Mouse (Mus musculus): ENCODE data around the gene Bcl2l14. TPM values are rescaled to one million over a fixed set of nuclear protein-coding genes. Genes with fewer than 3 reads are reported as not detected.
A peak's percentile ranks its signal among the peaks of the same experiment; 100 is the strongest.

Gene Bcl2l14
- polyA plus RNA-seq, 2 experiments = 0.26 to 0.99 TPM

- Histone ChIP-seq H3K9ac (ENCODE audit: low read depth, low read length, severe bottlenecking) (no peak overlapping the region), H3K4me2 (replicated peaks; ENCODE audit: low read depth, low read length, severe bottlenecking) (no peak overlapping the region), H3K36me3 (ENCODE audit: control insufficient read depth, insufficient read depth, low read length) (no peaks in the 10 kb centered on the region), H3K4me3 (replicated peaks; ENCODE audit: low read length) (no peak overlapping the region), H3K27me3 (ENCODE audit: control insufficient read depth, insufficient read depth, low read length) (no peaks in the 10 kb centered on the region), H3K9me3 (ENCODE audit: control insufficient read depth, low read length) (no peaks in the 10 kb centered on the region), H3K27ac (replicated peaks; ENCODE audit: low read depth, low read length) (no peak overlapping the region), H3K4me1 (ENCODE audit: control insufficient read depth, insufficient read depth, low read length) (peaks cover 40% of the 10 kb centered on the region)
- TF ChIP-seq POLR2A (IDR thresholded peaks at IDR 0.05; ENCODE audit: borderline replicate concordance, extremely low read depth, insufficient read depth, insufficient read length) = no peak
- DNase-seq (ENCODE audit: low spot score) (no peak), ATAC-seq (ENCODE audit: low FRiP score, low read depth) (no peak)
- WGBS = 61% methylated on average over 9 of the region's 9 CpGs
Measured at GRCm38 (mm10) chr6:134434866-134435390, 38.8 kb downstream of the Bcl2l14 start.

GRCm38 (mm10) chr6:134436955-134437354, 40.8 kb downstream of the Bcl2l14 start:
- H3K4me2 ChIP-seq (replicated peaks; ENCODE audit: low read depth, low read length, severe bottlenecking) = no peak overlapping the region
- 58% methylated on average over 5 of the region's 5 CpGs for WGBS
- no peak overlapping the region for H3K4me3 ChIP-seq (replicated peaks; ENCODE audit: low read length)
- no peaks in the 10 kb centered on the region for H3K9me3 ChIP-seq (ENCODE audit: control insufficient read depth, low read length)
- no peaks in the 10 kb centered on the region for H3K27me3 ChIP-seq (ENCODE audit: control insufficient read depth, insufficient read depth, low read length)
- ATAC-seq (ENCODE audit: low FRiP score, low read depth) (no peak), DNase-seq (ENCODE audit: low spot score) (no peak)
- no peak for TF ChIP-seq POLR2A (IDR thresholded peaks at IDR 0.05; ENCODE audit: borderline replicate concordance, extremely low read depth, insufficient read depth, insufficient read length)
- peaks cover 32% of the 10 kb centered on the region for H3K4me1 ChIP-seq (ENCODE audit: control insufficient read depth, insufficient read depth, low read length)
- H3K27ac ChIP-seq (replicated peaks; ENCODE audit: low read depth, low read length) = no peak overlapping the region
- H3K36me3 ChIP-seq (ENCODE audit: control insufficient read depth, insufficient read depth, low read length) = no peaks in the 10 kb centered on the region
- no peak overlapping the region for H3K9ac ChIP-seq (ENCODE audit: low read depth, low read length, severe bottlenecking)

GRCm38 (mm10) chr6:134439401-134440021, 43.4 kb downstream of the Bcl2l14 start:
- peak overlapping the region; percentile 25 for H3K4me3 ChIP-seq (replicated peaks; ENCODE audit: low read length)
- no peaks in the 10 kb centered on the region for H3K36me3 ChIP-seq (ENCODE audit: control insufficient read depth, insufficient read depth, low read length)
- peaks cover 30% of the 10 kb centered on the region for H3K4me1 ChIP-seq (ENCODE audit: control insufficient read depth, insufficient read depth, low read length)
- ATAC-seq (ENCODE audit: low FRiP score, low read depth) = peak; percentile 85
- peak overlapping the region; percentile 42 for H3K9ac ChIP-seq (ENCODE audit: low read depth, low read length, severe bottlenecking)
- peak; percentile 81 for DNase-seq (ENCODE audit: low spot score)
- peak overlapping the region; percentile 61 for H3K4me2 ChIP-seq (replicated peaks; ENCODE audit: low read depth, low read length, severe bottlenecking)
- no peak for TF ChIP-seq POLR2A (IDR thresholded peaks at IDR 0.05; ENCODE audit: borderline replicate concordance, extremely low read depth, insufficient read depth, insufficient read length)
- WGBS = 9% methylated on average over 23 of the region's 23 CpGs
- no peaks in the 10 kb centered on the region for H3K27me3 ChIP-seq (ENCODE audit: control insufficient read depth, insufficient read depth, low read length)
- H3K9me3 ChIP-seq (ENCODE audit: control insufficient read depth, low read length) = no peaks in the 10 kb centered on the region
- H3K27ac ChIP-seq (replicated peaks; ENCODE audit: low read depth, low read length) = peak overlapping the region; percentile 85

GRCm38 (mm10) chr6:134440023-134440422, 43.9 kb downstream of the Bcl2l14 start:
- Histone ChIP-seq H3K9ac (ENCODE audit: low read depth, low read length, severe bottlenecking) (peak overlapping the region; percentile 42), H3K4me3 (replicated peaks; ENCODE audit: low read length) (peak overlapping the region; percentile 25), H3K9me3 (ENCODE audit: control insufficient read depth, low read length) (no peaks in the 10 kb centered on the region), H3K4me1 (ENCODE audit: control insufficient read depth, insufficient read depth, low read length) (peaks cover 25% of the 10 kb centered on the region), H3K27ac (replicated peaks; ENCODE audit: low read depth, low read length) (peak overlapping the region; percentile 85), H3K4me2 (replicated peaks; ENCODE audit: low read depth, low read length, severe bottlenecking) (peak overlapping the region; percentile 61), H3K27me3 (ENCODE audit: control insufficient read depth, insufficient read depth, low read length) (no peaks in the 10 kb centered on the region), H3K36me3 (ENCODE audit: control insufficient read depth, insufficient read depth, low read length) (peaks cover 2% of the 10 kb centered on the region; the same call in 1 of the 2 replicates)
- 14% methylated on average over 10 of the region's 10 CpGs for WGBS
- no peak for TF ChIP-seq POLR2A (IDR thresholded peaks at IDR 0.05; ENCODE audit: borderline replicate concordance, extremely low read depth, insufficient read depth, insufficient read length)
- ATAC-seq (ENCODE audit: low FRiP score, low read depth) (no peak; the same call in 1 of the 2 replicates), DNase-seq (ENCODE audit: low spot score) (no peak)

- Histone ChIP-seq H3K4me2 (replicated peaks; ENCODE audit: low read depth, low read length, severe bottlenecking) (no peak overlapping the region), H3K9ac (ENCODE audit: low read depth, low read length, severe bottlenecking) (no peak overlapping the region), H3K9me3 (ENCODE audit: control insufficient read depth, low read length) (no peaks in the 10 kb centered on the region), H3K4me3 (replicated peaks; ENCODE audit: low read length) (no peak overlapping the region), H3K4me1 (ENCODE audit: control insufficient read depth, insufficient read depth, low read length) (peaks cover 24% of the 10 kb centered on the region), H3K27me3 (ENCODE audit: control insufficient read depth, insufficient read depth, low read length) (no peaks in the 10 kb centered on the region), H3K36me3 (ENCODE audit: control insufficient read depth, insufficient read depth, low read length) (peaks cover 8% of the 10 kb centered on the region; the same call in 1 of the 2 replicates), H3K27ac (replicated peaks; ENCODE audit: low read depth, low read length) (no peak overlapping the region)
- no peak for DNase-seq (ENCODE audit: low spot score)
- no peak for ATAC-seq (ENCODE audit: low FRiP score, low read depth)
- TF ChIP-seq POLR2A (IDR thresholded peaks at IDR 0.05; ENCODE audit: borderline replicate concordance, extremely low read depth, insufficient read depth, insufficient read length) = no peak
- 82% methylated on average over 3 of the region's 3 CpGs for WGBS
Measured at GRCm38 (mm10) chr6:134441716-134442115, 45.6 kb downstream of the Bcl2l14 start.

All from limb, embryonic 14.5 days (tissue).